Mouse (Mus musculus) stomach, postnatal 0 days (tissue): ENCODE data around the gene Gzmm.

Source experiments
- CTCF ChIP-seq: IDR thresholded peaks from 2 replicates; pipeline ENCODE4 v1.5.1; 2016; ENCODE audit warnings: antibody characterized with exemption, low read depth, mild to moderate bottlenecking, moderate library complexity
- EP300 ChIP-seq: optimal IDR thresholded peaks from 2 replicates; pipeline ENCODE3; 2016; ENCODE audit warnings: antibody characterized with exemption

GRCm38 (mm10) chr10:79717640-79718357 is 29.0 kb downstream of the Gzmm start:
- TF ChIP-seq EP300 (no peak), CTCF (no peak)
